Mouse (Mus musculus) inflammation-experienced regulatory T-cells, adult 6 months (primary cell): ENCODE measurements around the gene Tmem150c. TPM values are rescaled to one million over a fixed set of nuclear protein-coding genes. Genes with fewer than 3 reads are reported as not detected.

Experiments used
- ATAC-seq: one replicate; pipeline ENCODE4 v1.8.0; 2017
- polyA plus RNA-seq, 3 experiments: library from polyadenylated mRNA; unstranded; fragments of 100-300 nt; shearing (Covaris generic); gene quantifications; one replicate each; pipeline ENCODE4 v1.2.1; 2017

The Tmem150c gene
- polyA plus RNA-seq: not detected

DNA sequence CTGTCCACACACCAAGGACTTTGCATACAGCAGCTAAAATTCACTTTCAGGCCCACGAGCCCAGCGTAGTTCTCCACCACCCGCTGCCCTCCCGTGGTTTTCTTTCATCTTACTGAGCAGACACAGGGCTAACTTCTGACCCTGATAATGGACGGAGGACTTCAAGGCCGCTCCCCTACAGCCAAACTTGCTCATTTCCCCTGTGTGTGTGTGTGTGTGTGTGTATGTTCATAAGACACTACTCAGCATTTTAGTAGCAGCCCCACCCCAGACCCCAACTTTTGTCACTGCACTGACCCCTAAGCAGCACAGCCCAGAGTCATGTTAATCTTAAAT, at the start of gene Tmem150c:
Gene Tmem150c (minus strand): TSS at position 171 of the 336 bp plus-strand sequence.
- no peak for ATAC-seq

- ATAC-seq: no peak
Measured at GRCm38 (mm10) chr5:100209093-100209492, 49.5 kb upstream of the Tmem150c start.

- ATAC-seq: no peak
Measured at GRCm38 (mm10) chr5:100206675-100207074, 47.1 kb upstream of the Tmem150c start.

GRCm38 (mm10) chr5:100205519-100206189, 46.0 kb upstream of the Tmem150c start:
- ATAC-seq: no peak

DNA sequence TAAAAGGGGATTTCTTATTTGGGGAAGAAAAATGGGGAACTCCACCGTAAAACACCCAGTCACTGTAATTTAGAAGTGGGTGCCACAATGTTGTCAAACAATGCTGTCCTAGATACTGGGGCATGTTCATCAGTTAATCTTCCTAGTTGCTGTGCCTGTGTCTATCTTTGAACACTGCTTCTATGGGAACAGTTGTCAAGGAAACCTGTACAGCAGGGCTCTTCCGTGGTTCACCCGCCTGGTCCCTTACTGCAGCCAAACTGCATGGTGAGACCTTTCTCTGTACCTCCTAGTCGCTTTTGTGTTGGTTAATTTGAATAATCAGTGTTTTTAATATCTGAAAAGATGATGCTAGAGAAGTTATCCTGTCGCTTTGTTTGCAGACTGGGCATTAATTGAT, 41.2 kb upstream of the Tmem150c start:
- no peak for ATAC-seq

GRCm38 (mm10) chr5:100200296-100200695, 40.7 kb upstream of the Tmem150c start:
- no peak for ATAC-seq

GRCm38 (mm10) chr5:100199092-100199853, 39.7 kb upstream of the Tmem150c start:
- ATAC-seq: no peak

DNA sequence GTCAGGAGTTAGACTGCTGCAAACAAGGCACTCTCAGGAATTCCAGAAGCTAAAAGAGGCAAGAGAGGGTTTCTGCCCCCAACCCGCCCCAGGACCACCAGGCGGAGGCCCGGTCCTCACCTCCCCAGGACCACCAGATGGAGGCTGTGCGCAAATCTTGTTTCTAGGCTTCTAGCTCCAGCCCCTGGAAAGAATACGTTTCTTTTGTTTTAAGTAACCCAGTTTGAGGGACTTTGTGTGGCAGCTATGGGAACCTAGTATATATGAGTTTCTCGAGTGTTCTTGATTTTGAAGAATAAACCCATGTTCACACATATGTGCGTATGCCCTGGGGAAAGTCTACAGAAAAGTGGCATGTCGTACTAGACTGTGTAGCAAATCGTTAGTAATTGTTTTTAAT, 37.9 kb upstream of the Tmem150c start:
- ATAC-seq: no peak

GRCm38 (mm10) chr5:100196854-100197431, 37.3 kb upstream of the Tmem150c start:
- ATAC-seq: no peak

DNA sequence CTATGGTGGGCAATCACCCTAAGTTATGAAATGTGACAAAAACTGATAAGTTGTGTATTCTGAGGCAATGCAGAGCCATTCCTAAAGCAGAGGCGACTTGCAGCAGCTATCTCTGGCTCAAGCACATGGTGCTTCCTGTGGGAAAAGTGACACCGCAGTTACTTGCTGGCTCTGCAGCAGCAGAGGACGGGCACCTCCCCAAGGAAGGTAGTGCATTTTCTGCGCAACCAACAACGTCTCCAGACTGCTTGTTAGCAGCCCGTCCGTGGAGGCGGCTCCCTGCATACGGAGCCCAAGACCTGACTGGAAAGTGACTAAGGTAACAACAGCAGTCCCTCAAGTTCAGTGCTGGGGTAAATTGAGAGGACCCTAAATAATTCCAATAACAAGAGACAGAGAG, 36.8 kb upstream of the Tmem150c start:
- ATAC-seq: no peak

DNA sequence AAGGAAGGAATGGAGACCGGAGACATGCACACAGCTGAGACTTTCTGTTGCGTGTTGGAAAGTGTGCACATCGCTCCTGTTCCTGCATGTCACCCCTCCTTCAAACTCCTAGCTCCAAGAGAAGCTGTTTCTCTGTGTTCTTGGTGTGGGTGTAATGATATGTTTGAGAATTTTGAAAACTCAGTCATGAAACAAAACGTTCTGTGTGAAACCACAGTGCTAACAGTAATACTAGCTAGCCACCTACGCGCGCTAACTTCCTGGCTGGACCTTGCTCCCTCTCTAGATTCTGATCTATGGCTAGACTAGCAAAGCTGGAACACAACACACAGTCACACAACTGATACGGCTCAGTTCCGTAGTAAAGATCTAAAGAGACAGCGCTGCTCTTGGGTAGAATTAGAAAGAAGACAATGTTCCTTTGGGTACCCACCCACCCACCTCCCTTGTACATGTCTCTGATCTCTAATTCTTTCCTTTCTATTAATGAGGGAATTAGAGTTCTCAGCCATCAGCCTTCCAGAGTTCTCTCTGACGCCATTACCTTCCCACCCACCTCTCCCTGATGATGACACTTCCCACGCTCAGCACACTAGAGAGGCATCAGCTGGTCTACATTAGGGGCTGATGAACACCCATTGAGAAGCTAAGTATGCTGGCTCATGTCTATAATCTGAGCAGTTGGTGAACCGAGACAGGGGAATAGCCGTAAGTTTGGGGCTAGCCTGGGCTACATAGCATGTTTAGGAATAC, 32.0 kb upstream of the Tmem150c start:
- no peak for ATAC-seq

DNA sequence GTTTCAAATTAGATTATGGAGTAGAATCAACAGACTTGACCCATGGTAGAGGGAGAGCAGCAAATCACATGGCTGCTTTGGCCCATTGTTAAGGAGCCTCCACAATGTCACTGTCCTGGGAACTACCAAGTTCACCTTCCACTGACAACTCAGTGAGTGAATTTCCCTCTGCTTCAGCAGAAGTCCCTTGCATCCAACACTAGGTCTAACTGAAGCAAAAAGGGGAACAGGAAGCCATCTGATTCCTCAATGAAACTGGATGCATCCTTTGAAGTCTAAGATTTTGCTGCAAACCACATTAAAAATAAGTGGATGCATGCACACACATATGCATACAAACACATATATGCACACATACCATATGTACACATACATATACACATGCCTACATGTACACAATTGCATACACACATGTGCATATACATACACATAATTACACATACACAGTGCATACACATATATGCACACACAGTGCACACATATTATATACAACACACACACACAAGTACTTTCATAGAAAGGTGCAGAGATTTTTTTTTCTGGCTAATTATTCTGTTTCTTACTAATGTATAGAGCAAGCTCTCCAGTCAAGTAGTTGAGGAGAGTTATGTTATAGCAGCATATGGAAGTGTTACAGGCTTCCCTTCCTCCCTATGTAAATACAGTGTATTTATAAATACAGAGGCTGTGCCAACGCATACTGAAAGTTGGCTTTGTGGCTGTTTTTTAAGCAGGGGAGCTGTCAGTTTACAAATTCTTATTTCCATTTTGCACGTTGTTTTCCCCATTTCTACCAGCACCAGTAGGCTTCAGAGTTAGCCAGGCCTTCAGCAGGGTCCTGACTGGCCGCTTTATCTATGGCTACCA, 27.7 kb upstream of the Tmem150c start:
- ATAC-seq: no peak

- ATAC-seq: no peak
Measured at GRCm38 (mm10) chr5:100186618-100187017, 27.0 kb upstream of the Tmem150c start.

GRCm38 (mm10) chr5:100185895-100186294, 26.3 kb upstream of the Tmem150c start:
- ATAC-seq: no peak

DNA sequence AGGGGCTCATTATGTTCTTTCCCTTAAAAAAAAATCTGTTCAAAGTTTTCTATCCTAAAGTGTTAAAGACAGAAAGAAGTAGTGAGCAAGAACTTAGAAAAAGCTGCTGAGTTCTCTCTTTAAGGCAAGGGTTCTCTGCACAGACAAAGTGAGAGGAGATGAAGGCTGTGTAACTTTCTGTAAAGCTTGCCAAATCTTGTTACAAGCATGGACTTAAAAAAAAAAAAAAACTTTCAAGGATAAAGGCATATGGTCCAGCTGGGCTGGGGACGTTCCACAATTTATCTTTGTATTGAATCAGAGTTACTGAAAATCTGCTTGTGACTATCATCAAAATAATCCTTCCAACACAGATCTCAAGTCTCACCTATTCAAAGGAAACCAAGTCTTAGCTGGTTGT, 21.4 kb upstream of the Tmem150c start:
- no peak for ATAC-seq

GRCm38 (mm10) chr5:100178781-100179165, 19.2 kb upstream of the Tmem150c start:
- ATAC-seq: no peak

GRCm38 (mm10) chr5:100178122-100178780, 18.6 kb upstream of the Tmem150c start:
- no peak for ATAC-seq

GRCm38 (mm10) chr5:100177547-100177946, 17.9 kb upstream of the Tmem150c start:
- ATAC-seq: no peak

GRCm38 (mm10) chr5:100176096-100176495, 16.5 kb upstream of the Tmem150c start:
- ATAC-seq: no peak

DNA sequence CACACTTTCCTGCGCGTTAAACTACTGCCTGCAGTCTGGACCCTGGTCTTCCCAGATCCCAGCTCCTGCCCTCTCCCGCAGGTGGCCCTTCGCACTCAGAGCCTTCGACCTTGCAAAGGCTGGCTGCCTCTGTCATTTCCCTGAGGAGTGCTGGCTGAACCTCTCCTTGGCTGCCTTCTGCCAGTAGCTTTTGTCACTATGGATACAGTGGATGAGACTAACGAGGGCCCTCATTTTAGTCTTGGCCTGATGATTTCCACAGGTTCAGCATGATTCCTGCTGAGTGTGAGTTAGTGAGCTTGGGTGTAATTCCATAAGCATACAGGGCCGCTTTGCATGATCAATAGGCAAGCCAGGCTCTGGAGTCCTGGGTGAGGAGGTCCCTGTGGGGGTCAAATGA, 16.0 kb upstream of the Tmem150c start:
- no peak for ATAC-seq

- no peak for ATAC-seq
Measured at GRCm38 (mm10) chr5:100172104-100172503, 12.5 kb upstream of the Tmem150c start.
